Mouse (Mus musculus) forelimb bud, embryonic 11.5 days (tissue): ENCODE measurements around the gene Adcy9.

Source experiments
- DNase-seq: peaks from one replicate; pipeline ENCODE4 v3.0.0-alpha.2; 2012; ENCODE audit warnings: low read depth, low spot score

Adcy9 gene

GRCm38 (mm10) chr16:4320856-4321255, 99.4 kb downstream of the Adcy9 start:
- no peak for DNase-seq

- no peak for DNase-seq
Observed at GRCm38 (mm10) chr16:4318001-4318526, 102.2 kb downstream of the Adcy9 start.

- DNase-seq, result peak; percentile 82
Observed at GRCm38 (mm10) chr16:4316094-4316474, 104.2 kb downstream of the Adcy9 start.

- no peak for DNase-seq
Observed at GRCm38 (mm10) chr16:4315352-4316093, 104.8 kb downstream of the Adcy9 start.

- DNase-seq, result no peak
Observed at GRCm38 (mm10) chr16:4314891-4315290, 105.4 kb downstream of the Adcy9 start.

GRCm38 (mm10) chr16:4312018-4312417, 108.3 kb downstream of the Adcy9 start:
- DNase-seq, result no peak

- DNase-seq, result no peak
Observed at GRCm38 (mm10) chr16:4311608-4312007, 108.7 kb downstream of the Adcy9 start.

- no peak for DNase-seq
Observed at GRCm38 (mm10) chr16:4307795-4308194, 112.5 kb downstream of the Adcy9 start.

GRCm38 (mm10) chr16:4304176-4304922, 115.9 kb downstream of the Adcy9 start:
- DNase-seq, result peak; percentile 36

GRCm38 (mm10) chr16:4303554-4303953, 116.7 kb downstream of the Adcy9 start:
- DNase-seq, result no peak

GRCm38 (mm10) chr16:4300280-4300679, 120.0 kb downstream of the Adcy9 start:
- no peak for DNase-seq

- DNase-seq, result no peak
Observed at GRCm38 (mm10) chr16:4293259-4293658, 127.0 kb downstream of the Adcy9 start.

- no peak for DNase-seq
Observed at GRCm38 (mm10) chr16:4289507-4289906, 130.8 kb downstream of the Adcy9 start.

- no peak for DNase-seq
Observed at GRCm38 (mm10) chr16:4286593-4286992, 133.7 kb downstream of the Adcy9 start.

GRCm38 (mm10) chr16:4285257-4285656, 135.0 kb downstream of the Adcy9 start:
- peak; percentile 19 for DNase-seq

GRCm38 (mm10) chr16:4283267-4283851, 136.9 kb downstream of the Adcy9 start:
- no peak for DNase-seq

- no peak for DNase-seq
Observed at GRCm38 (mm10) chr16:4281470-4281869, 138.8 kb downstream of the Adcy9 start.

- DNase-seq, result no peak
Observed at GRCm38 (mm10) chr16:4280949-4281348, 139.3 kb downstream of the Adcy9 start.

GRCm38 (mm10) chr16:4279601-4280000, 140.7 kb downstream of the Adcy9 start:
- no peak for DNase-seq

GRCm38 (mm10) chr16:4276621-4277020, 143.7 kb downstream of the Adcy9 start:
- no peak for DNase-seq

GRCm38 (mm10) chr16:4276151-4276550, 144.1 kb downstream of the Adcy9 start:
- no peak for DNase-seq

- DNase-seq, result no peak
Observed at GRCm38 (mm10) chr16:4273702-4274476, 146.4 kb downstream of the Adcy9 start.
